Mouse (Mus musculus) CH12.LX (cell line): ENCODE results near the gene Ctsl. TPM values are rescaled to one million over a fixed set of nuclear protein-coding genes. Genes with fewer than 3 reads are reported as not detected.

Experiments used
- DNase-seq: peaks from one replicate; pipeline ENCODE4 v3.0.0-alpha.2; 2013; ENCODE audit errors: extremely low read depth
- H3K27ac ChIP-seq: 2 replicates; pipeline ENCODE4 v1.5.1; 2012; ENCODE audit warnings: low read depth, mild to moderate bottlenecking, control low read depth, moderate library complexity; ENCODE audit not compliant: insufficient read depth
- H3K27me3 ChIP-seq: replicated peaks from 2 replicates; pipeline ENCODE3; 2012; ENCODE audit warnings: inconsistent platforms
- H3K36me3 ChIP-seq, 2 experiments: replicated peaks in 1 of 2; 2 replicates each; pipeline versions ENCODE3 to v1.6.1; 2012; ENCODE audit warnings: inconsistent platforms in 1 of 2, low read length in 1 of 2, mild to moderate bottlenecking in 1 of 2, mixed read lengths in 1 of 2, moderate library complexity in 1 of 2; ENCODE audit not compliant: control insufficient read depth in 1 of 2, insufficient read depth in 1 of 2
- H3K4me1 ChIP-seq, 2 experiments: 2 replicates each; pipeline ENCODE4 v1.6.1; 2012; ENCODE audit warnings: inconsistent platforms in 1 of 2, moderate library complexity in 1 of 2; ENCODE audit not compliant: insufficient read depth in 2 of 2, control insufficient read depth in 1 of 2
- H3K4me2 ChIP-seq: 2 replicates; pipeline ENCODE4 v1.6.1; 2012; ENCODE audit warnings: low read depth, mild to moderate bottlenecking, control low read depth; ENCODE audit not compliant: poor library complexity, insufficient read depth, severe bottlenecking
- H3K4me3 ChIP-seq, 3 experiments: fragments of 150-350 bp in 1 of 3; sonication (generic) in 1 of 3; replicated peaks in 1 of 3; 2 replicates each; pipeline versions ENCODE3 to v1.5.1; 2011 to 2012; ENCODE audit warnings: low read depth in 2 of 3, low read length in 2 of 3, mild to moderate bottlenecking in 2 of 3, moderate library complexity in 2 of 3, control low read depth in 1 of 3, improper control_type of control experiment in 1 of 3, inconsistent platforms in 1 of 3, mixed read lengths in 1 of 3; ENCODE audit not compliant: poor library complexity in 1 of 3
- H3K79me2 ChIP-seq: replicated peaks from 2 replicates; pipeline ENCODE4 v1.6.1; 2012; ENCODE audit warnings: mild to moderate bottlenecking, moderate library complexity; ENCODE audit not compliant: control insufficient read depth, poor library complexity, insufficient read depth, severe bottlenecking; ENCODE audit errors: extremely low read depth
- H3K9ac ChIP-seq: 2 replicates; pipeline ENCODE4 v1.6.1; 2012; ENCODE audit warnings: low read depth, mild to moderate bottlenecking, control low read depth, moderate library complexity; ENCODE audit not compliant: insufficient read depth
- H3K9me3 ChIP-seq: replicated peaks from 2 replicates; pipeline ENCODE3; 2012; ENCODE audit warnings: low read length, inconsistent platforms, mixed read lengths
- BHLHE40 ChIP-seq: IDR thresholded peaks from 2 replicates; pipeline ENCODE4 v1.6.1; 2011; ENCODE audit warnings: mild to moderate bottlenecking, low read depth, low read length, improper control_type of control experiment
- ELF1 ChIP-seq: IDR thresholded peaks from 2 replicates; pipeline ENCODE4 v1.6.1; 2014; ENCODE audit warnings: low read depth, mild to moderate bottlenecking, inconsistent platforms, low read length, improper control_type of control experiment
- ETS1 ChIP-seq: conservative IDR thresholded peaks from 2 replicates; pipeline ENCODE4 v1.6.1; 2012; ENCODE audit warnings: low read depth, mild to moderate bottlenecking, inconsistent platforms, low read length, improper control_type of control experiment, moderate library complexity
- GABPA ChIP-seq: IDR thresholded peaks from 2 replicates; pipeline ENCODE4 v1.6.1; 2012; ENCODE audit warnings: low read depth, low read length, improper control_type of control experiment, inconsistent platforms; ENCODE audit not compliant: insufficient replicate concordance
- HCFC1 ChIP-seq: IDR thresholded peaks from 2 replicates; pipeline ENCODE4 v1.6.1; 2012; ENCODE audit warnings: low read depth, mild to moderate bottlenecking, inconsistent platforms, low read length, improper control_type of control experiment
- IRF4 ChIP-seq: IDR thresholded peaks from 2 replicates; pipeline ENCODE4 v1.6.1; 2014; ENCODE audit warnings: low read depth, mild to moderate bottlenecking, inconsistent platforms, low read length, improper control_type of control experiment
- KAT2A ChIP-seq: IDR thresholded peaks from 2 replicates; pipeline ENCODE4 v1.6.1; 2012; ENCODE audit warnings: low read length, improper control_type of control experiment, inconsistent platforms; ENCODE audit not compliant: insufficient replicate concordance
- MAFK ChIP-seq: IDR thresholded peaks from 2 replicates; pipeline ENCODE4 v1.6.1; 2011; ENCODE audit warnings: low read length, improper control_type of control experiment; ENCODE audit not compliant: insufficient replicate concordance
- MAZ ChIP-seq: IDR thresholded peaks from 2 replicates; pipeline ENCODE4 v1.6.1; 2012; ENCODE audit warnings: low read depth, mild to moderate bottlenecking, inconsistent platforms, low read length, improper control_type of control experiment, moderate library complexity
- MEF2A ChIP-seq: IDR thresholded peaks from 2 replicates; pipeline ENCODE4 v1.6.1; 2014; ENCODE audit warnings: low read depth, mild to moderate bottlenecking, inconsistent platforms, low read length, improper control_type of control experiment, borderline replicate concordance
- NELFE ChIP-seq: IDR thresholded peaks from 2 replicates; pipeline ENCODE4 v1.6.1; 2011; ENCODE audit warnings: low read depth, low read length, improper control_type of control experiment
- PAX5 ChIP-seq: IDR thresholded peaks from 2 replicates; pipeline ENCODE4 v1.6.1; 2012; ENCODE audit warnings: low read length, inconsistent platforms, mixed read lengths
- POLR2A ChIP-seq: IDR thresholded peaks from 2 replicates; pipeline ENCODE4 v1.6.1; 2011; ENCODE audit warnings: low read depth, mild to moderate bottlenecking, improper control_type of control experiment, low read length
- RCOR1 ChIP-seq: conservative IDR thresholded peaks from 2 replicates; pipeline ENCODE4 v1.6.1; 2012; ENCODE audit warnings: low read depth, mild to moderate bottlenecking, inconsistent platforms, low read length, improper control_type of control experiment
- SMC3 ChIP-seq: IDR thresholded peaks from 2 replicates; pipeline ENCODE4 v1.6.1; 2011; ENCODE audit warnings: low read depth, low read length, improper control_type of control experiment
- TBP ChIP-seq: conservative IDR thresholded peaks from 2 replicates; pipeline ENCODE4 v1.6.1; 2011; ENCODE audit warnings: low read depth, low read length, improper control_type of control experiment
- USF1 ChIP-seq: IDR thresholded peaks from 2 replicates; pipeline ENCODE4 v1.6.1; 2014; ENCODE audit warnings: low read depth, mild to moderate bottlenecking, inconsistent platforms, low read length, improper control_type of control experiment
- USF2 ChIP-seq: conservative IDR thresholded peaks from 2 replicates; pipeline ENCODE4 v1.6.1; 2011; ENCODE audit warnings: low read depth, low read length, improper control_type of control experiment
- dilution Hi-C: fragments of 300-500 bp; cut with MboI; formaldehyde crosslinking; loops from 2 replicates; pipeline ENCODE4 v1.14.3; 2020; ENCODE audit warnings: low sequenced_read_pairs; ENCODE audit not compliant: extremely low pct_unique_long_range_greater_than_20kb, extremely low pct_ligation_motif_present
- in situ Hi-C: fragments of 300-500 bp; cut with MboI; formaldehyde crosslinking; loops from 3 replicates; pipeline ENCODE4 v1.14.3; 2019; ENCODE audit warnings: low sequenced_read_pairs, low pct_ligation_motif_present, low pct_unique_long_range_greater_than_20kb, mixed read lengths
- polyA plus RNA-seq: library from polyadenylated mRNA; unstranded; fragments of >175 nt; gene quantifications from 2 replicates; pipeline ENCODE4 v1.2.1, GENCODE M21; 2012; ENCODE audit warnings: low read depth; ENCODE audit not compliant: insufficient read length
- total RNA-seq, 2 experiments: library from RNA; depleted of rRNA; stranded (reverse); fragments of 300-350 nt in 1 of 2; fragments of >200 nt in 1 of 2; gene quantifications; 2 replicates each; pipeline ENCODE4 v1.2.3; 2012 to 2014

Gene Ctsl
- total and polyA plus RNA-seq, 3 experiments, result 0.89 to 6.5 (median 4.6) TPM

GRCm38 (mm10) chr13:64405550-64405949 lies 34.9 kb upstream of the Ctsl start:
- Histone ChIP-seq H3K9me3 (no peaks in the 10 kb centered on the region), H3K79me2 (no peaks in the 10 kb centered on the region), H3K27me3 (no peaks in the 10 kb centered on the region), H3K4me3 (no peak overlapping the region), H3K4me1 (peaks cover 0 to 28% of the 10 kb centered on the region in 2 experiments; a peak in 2 of 4 replicates), H3K4me2 (no peak overlapping the region), H3K27ac (no peak overlapping the region)
- DNase-seq, result no peak
- TF ChIP-seq POLR2A (no peak), MEF2A (no peak), ELF1 (no peak), SMC3 (no peak), USF1 (no peak), KAT2A (no peak), MAFK (no peak)
- TF ChIP-seq, all 38 proteins: peak for 0
- dilution Hi-C loops, result no loop called here
- in situ Hi-C loops, result no loop called here
- Histone ChIP-seq H3K36me3 (no peaks in the 10 kb centered on the region), H3K9ac (no peak overlapping the region)

DNA sequence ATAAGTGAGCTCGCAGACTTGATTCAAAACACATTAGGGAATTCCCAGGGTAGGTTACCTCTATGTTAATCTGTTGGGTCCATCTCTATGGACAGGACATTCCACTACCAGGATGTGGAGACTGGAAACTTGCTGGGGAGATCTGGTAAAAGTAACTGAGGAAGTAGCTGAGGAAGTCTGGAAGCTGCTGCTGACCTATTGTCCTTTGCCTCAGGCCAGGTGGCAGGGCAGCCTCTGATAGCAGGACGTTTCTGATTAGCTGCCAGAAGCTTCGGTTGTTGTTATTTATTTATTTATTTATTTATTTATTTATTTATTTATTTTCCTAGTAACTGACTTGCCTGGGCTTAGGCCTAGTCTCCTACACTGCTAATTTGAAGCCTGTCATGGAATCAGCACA lies 32.8 kb upstream of the Ctsl start:
- TF ChIP-seq TBP (no peak), IRF4 (no peak), HCFC1 (no peak), MAZ (no peak), ELF1 (no peak), PAX5 (no peak), RCOR1 (no peak), USF1 (no peak), ETS1 (no peak)
- no peaks in the 10 kb centered on the region for H3K79me2 ChIP-seq
- DNase-seq, result no peak
- in situ Hi-C loops, result no loop called here
- no peaks in the 10 kb centered on the region for H3K9me3 ChIP-seq
- no peak overlapping the region for H3K9ac ChIP-seq
- no peaks in the 10 kb centered on the region for H3K27me3 ChIP-seq
- H3K27ac ChIP-seq, result no peak overlapping the region
- peaks cover 0 to 24% of the 10 kb centered on the region in 2 experiments; a peak in 2 of 4 replicates for H3K4me1 ChIP-seq
- dilution Hi-C loops, result no loop called here
- H3K4me2 ChIP-seq, result no peak overlapping the region
- H3K36me3 ChIP-seq, result no peaks in the 10 kb centered on the region
- no peak overlapping the region for H3K4me3 ChIP-seq

DNA sequence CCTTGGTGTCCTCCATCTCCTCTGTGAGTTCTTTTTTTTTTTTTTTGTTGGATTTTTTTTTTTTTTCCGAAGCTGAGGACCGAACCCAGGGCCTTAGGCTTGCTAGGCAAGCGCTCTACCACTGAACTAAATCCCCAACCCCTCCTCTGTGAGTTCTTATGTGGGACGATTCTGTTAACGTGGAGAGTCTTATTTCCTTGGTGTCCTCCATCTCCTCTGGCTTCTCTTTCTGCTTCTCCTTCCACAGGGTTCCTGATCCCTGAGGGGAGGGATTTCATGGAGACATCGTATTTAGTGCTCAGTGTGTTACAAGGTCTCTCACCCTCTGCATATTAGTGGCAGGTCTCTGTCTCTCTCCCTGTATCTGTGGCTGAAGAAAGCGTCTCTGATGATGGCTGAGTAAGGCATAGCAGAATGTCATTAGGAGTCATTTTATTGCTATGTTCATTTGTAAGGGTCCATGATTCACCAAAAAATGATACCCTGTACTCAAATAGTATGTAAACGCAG lies 32.3 kb upstream of the Ctsl start:
- H3K79me2 ChIP-seq, result no peaks in the 10 kb centered on the region
- no peak overlapping the region for H3K4me2 ChIP-seq
- no peak for DNase-seq
- H3K4me3 ChIP-seq, result no peak overlapping the region
- no peak overlapping the region for H3K9ac ChIP-seq
- in situ Hi-C loops (no loop called here), dilution Hi-C loops (no loop called here)
- no peaks in the 10 kb centered on the region for H3K36me3 ChIP-seq
- peaks cover 0 to 19% of the 10 kb centered on the region in 2 experiments; a peak in 2 of 4 replicates for H3K4me1 ChIP-seq
- no peak overlapping the region for H3K27ac ChIP-seq
- no peaks in the 10 kb centered on the region for H3K27me3 ChIP-seq
- H3K9me3 ChIP-seq, result no peaks in the 10 kb centered on the region
- TF ChIP-seq NELFE (no peak), PAX5 (no peak), MEF2A (no peak), MAZ (no peak), BHLHE40 (no peak), GABPA (no peak), POLR2A (no peak), USF2 (no peak)
